Mouse (Mus musculus) cortical plate, adult 2 months (tissue): ENCODE data around the gene Auts2.

Experiments used
- CTCF ChIP-seq: fragments of 200-500 bp; IDR thresholded peaks from 2 replicates; pipeline ENCODE4 v1.5.1; 2011; ENCODE audit warnings: mild to moderate bottlenecking, control low read depth, low read length; ENCODE audit not compliant: insufficient read depth; ENCODE audit errors: extremely low read depth
- POLR2A ChIP-seq: fragments of 200-500 bp; IDR thresholded peaks from 2 replicates; pipeline ENCODE4 v1.6.1; 2011; ENCODE audit warnings: mild to moderate bottlenecking, low read length, control low read depth; ENCODE audit not compliant: insufficient read depth; ENCODE audit errors: extremely low read depth

DNA sequence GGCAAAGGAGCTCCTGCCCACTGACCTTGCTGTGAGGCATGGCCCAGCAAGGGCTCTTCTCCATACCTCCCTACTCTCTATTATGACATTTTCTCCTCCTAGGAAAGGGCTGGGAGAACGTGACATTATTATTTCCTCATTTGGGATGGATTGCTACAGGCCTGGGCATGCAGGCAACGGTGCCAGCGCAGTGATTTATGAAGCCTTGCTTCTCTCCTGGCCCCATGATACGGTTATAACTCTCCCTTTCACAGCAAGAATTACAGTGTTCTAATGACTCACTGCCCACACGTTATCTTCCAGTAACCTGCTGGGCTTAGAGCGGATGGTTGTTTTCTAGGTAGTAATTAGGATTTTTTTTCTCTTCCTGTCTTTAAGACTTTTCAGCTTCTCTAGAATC, 977.1 kb downstream of the Auts2 start:
- TF ChIP-seq CTCF (no peak), POLR2A (no peak)
